Mouse (Mus musculus): Measurements from ENCODE around the gene Svs1. TPM values are rescaled to one million over a fixed set of nuclear protein-coding genes. Genes with fewer than 3 reads are reported as not detected.
A peak's percentile ranks its signal among the peaks of the same experiment; 100 is the strongest.

Gene Svs1
- total RNA-seq, 1 experiment, result not detected

- Histone ChIP-seq H3K4me1 (ENCODE audit: control insufficient read depth in 2 of 2, insufficient read depth in 2 of 2, low read length in 2 of 2, poor library complexity in 1 of 2) (peaks cover 0 to 6% of the 10 kb centered on the region in 2 experiments; a peak in 1 of 4 replicates), H3K9ac (ENCODE audit: insufficient read depth, low read depth, low read length, poor library complexity, severe bottlenecking) (no peak overlapping the region), H3K27ac (ENCODE audit: insufficient read depth, low read depth, low read length, poor library complexity, severe bottlenecking) (no peak overlapping the region; the same call in 1 of the 2 replicates), H3K9me3 (ENCODE audit: control insufficient read depth, insufficient read depth, low read depth, low read length) (no peaks in the 10 kb centered on the region), H3K36me3 (ENCODE audit: control insufficient read depth, insufficient read depth, low read length, poor library complexity, severe bottlenecking) (no peaks in the 10 kb centered on the region), H3K4me3 (ENCODE audit: insufficient read depth in 1 of 2, low read depth in 1 of 2, low read length in 2 of 2, poor library complexity in 1 of 2, severe bottlenecking in 1 of 2) (peak overlapping the region; percentile 26 to 71)
- TF ChIP-seq ZC3H11A (IDR thresholded peaks at IDR 0.05; ENCODE audit: borderline replicate concordance, low read depth, low read length) (no peak), ZNF384 (IDR thresholded peaks at IDR 0.05; ENCODE audit: low read depth, low read length) (no peak), CHD2 (IDR thresholded peaks at IDR 0.05; ENCODE audit: low read depth, low read length) (no peak), HCFC1 (IDR thresholded peaks at IDR 0.05; ENCODE audit: borderline replicate concordance, insufficient read depth, low read length) (no peak), MAFK (IDR thresholded peaks at IDR 0.05; ENCODE audit: insufficient read depth, low read depth, low read length) (no peak)
- peak; percentile 63 for DNase-seq (ENCODE audit: low read depth, low spot score)
- in situ Hi-C loops (cut with MboI; ENCODE audit: low sequenced_read_pairs in 2 of 2, unreplicated experiment in 2 of 2), result no loop called here
Measured at GRCm38 (mm10) chr6:49008420-49009160, 21.9 kb downstream of the Svs1 start.

GRCm38 (mm10) chr6:49009161-49009555 lies 22.5 kb downstream of the Svs1 start:
- H3K9ac ChIP-seq (ENCODE audit: insufficient read depth, low read depth, low read length, poor library complexity, severe bottlenecking), result no peak overlapping the region
- H3K4me1 ChIP-seq (ENCODE audit: control insufficient read depth in 2 of 2, insufficient read depth in 2 of 2, low read length in 2 of 2, poor library complexity in 1 of 2), result peaks cover 0 to 6% of the 10 kb centered on the region in 2 experiments; a peak in 1 of 4 replicates
- H3K36me3 ChIP-seq (ENCODE audit: control insufficient read depth, insufficient read depth, low read length, poor library complexity, severe bottlenecking), result no peaks in the 10 kb centered on the region
- no peak for DNase-seq (ENCODE audit: low read depth, low spot score)
- peak overlapping the region; percentile 26 to 71; a peak in 2 of 4 replicates for H3K4me3 ChIP-seq (ENCODE audit: insufficient read depth in 1 of 2, low read depth in 1 of 2, low read length in 2 of 2, poor library complexity in 1 of 2, severe bottlenecking in 1 of 2)
- H3K27ac ChIP-seq (ENCODE audit: insufficient read depth, low read depth, low read length, poor library complexity, severe bottlenecking), result no peak overlapping the region; the same call in 1 of the 2 replicates
- H3K9me3 ChIP-seq (ENCODE audit: control insufficient read depth, insufficient read depth, low read depth, low read length), result no peaks in the 10 kb centered on the region
- in situ Hi-C loops (cut with MboI; ENCODE audit: low sequenced_read_pairs in 2 of 2, unreplicated experiment in 2 of 2), result no loop called here
- no peak for TF ChIP-seq ZNF384 (IDR thresholded peaks at IDR 0.05; ENCODE audit: low read depth, low read length)
- TF ChIP-seq HCFC1 (IDR thresholded peaks at IDR 0.05; ENCODE audit: borderline replicate concordance, insufficient read depth, low read length), result no peak
- TF ChIP-seq CHD2 (IDR thresholded peaks at IDR 0.05; ENCODE audit: low read depth, low read length), result no peak
- no peak for TF ChIP-seq ZC3H11A (IDR thresholded peaks at IDR 0.05; ENCODE audit: borderline replicate concordance, low read depth, low read length)
- no peak for TF ChIP-seq MAFK (IDR thresholded peaks at IDR 0.05; ENCODE audit: insufficient read depth, low read depth, low read length)

GRCm38 (mm10) chr6:49009665-49010064 lies 23.0 kb downstream of the Svs1 start:
- Histone ChIP-seq H3K27ac (ENCODE audit: insufficient read depth, low read depth, low read length, poor library complexity, severe bottlenecking) (no peak overlapping the region), H3K9me3 (ENCODE audit: control insufficient read depth, insufficient read depth, low read depth, low read length) (no peaks in the 10 kb centered on the region), H3K4me3 (ENCODE audit: insufficient read depth in 1 of 2, low read depth in 1 of 2, low read length in 2 of 2, poor library complexity in 1 of 2, severe bottlenecking in 1 of 2) (no peak overlapping the region), H3K4me1 (ENCODE audit: control insufficient read depth in 2 of 2, insufficient read depth in 2 of 2, low read length in 2 of 2, poor library complexity in 1 of 2) (peaks cover 0 to 6% of the 10 kb centered on the region in 2 experiments; a peak in 1 of 4 replicates), H3K36me3 (ENCODE audit: control insufficient read depth, insufficient read depth, low read length, poor library complexity, severe bottlenecking) (no peaks in the 10 kb centered on the region), H3K9ac (ENCODE audit: insufficient read depth, low read depth, low read length, poor library complexity, severe bottlenecking) (no peak overlapping the region)
- TF ChIP-seq MAFK (IDR thresholded peaks at IDR 0.05; ENCODE audit: insufficient read depth, low read depth, low read length), result no peak
- no peak for TF ChIP-seq HCFC1 (IDR thresholded peaks at IDR 0.05; ENCODE audit: borderline replicate concordance, insufficient read depth, low read length)
- no peak for TF ChIP-seq CHD2 (IDR thresholded peaks at IDR 0.05; ENCODE audit: low read depth, low read length)
- TF ChIP-seq ZC3H11A (IDR thresholded peaks at IDR 0.05; ENCODE audit: borderline replicate concordance, low read depth, low read length), result no peak
- TF ChIP-seq ZNF384 (IDR thresholded peaks at IDR 0.05; ENCODE audit: low read depth, low read length), result no peak
- in situ Hi-C loops (cut with MboI; ENCODE audit: low sequenced_read_pairs in 2 of 2, unreplicated experiment in 2 of 2), result no loop called here
- DNase-seq (ENCODE audit: low read depth, low spot score), result no peak

DNA sequence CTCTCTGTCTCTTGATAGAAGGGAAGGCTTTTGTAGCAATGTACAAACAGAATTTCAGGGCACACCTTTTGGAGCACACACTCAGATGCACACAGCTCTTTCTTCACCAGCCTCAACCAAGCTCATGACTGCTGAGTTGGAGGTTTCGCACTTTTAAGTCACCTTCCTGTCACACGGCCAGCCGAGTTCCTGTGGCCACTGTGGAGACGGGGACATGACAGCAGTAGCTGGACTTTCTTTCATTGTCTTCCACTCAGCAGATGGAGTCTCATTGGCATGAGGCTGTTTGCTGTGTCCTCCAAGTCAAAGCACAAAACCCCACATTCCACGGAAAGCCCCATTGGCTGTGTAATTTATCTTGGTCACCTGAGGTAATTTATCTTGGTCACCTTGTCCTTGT lies 24.5 kb downstream of the Svs1 start:
- no peaks in the 10 kb centered on the region for H3K36me3 ChIP-seq (ENCODE audit: control insufficient read depth, insufficient read depth, low read length, poor library complexity, severe bottlenecking)
- H3K4me1 ChIP-seq (ENCODE audit: control insufficient read depth in 2 of 2, insufficient read depth in 2 of 2, low read length in 2 of 2, poor library complexity in 1 of 2), result peaks cover 0 to 6% of the 10 kb centered on the region in 2 experiments; a peak in 1 of 4 replicates
- in situ Hi-C loops (cut with MboI; ENCODE audit: low sequenced_read_pairs in 2 of 2, unreplicated experiment in 2 of 2), result no loop called here
- no peaks in the 10 kb centered on the region for H3K9me3 ChIP-seq (ENCODE audit: control insufficient read depth, insufficient read depth, low read depth, low read length)
- TF ChIP-seq MAFK (IDR thresholded peaks at IDR 0.05; ENCODE audit: insufficient read depth, low read depth, low read length) (no peak), ZC3H11A (IDR thresholded peaks at IDR 0.05; ENCODE audit: borderline replicate concordance, low read depth, low read length) (no peak), HCFC1 (IDR thresholded peaks at IDR 0.05; ENCODE audit: borderline replicate concordance, insufficient read depth, low read length) (no peak), CHD2 (IDR thresholded peaks at IDR 0.05; ENCODE audit: low read depth, low read length) (no peak), ZNF384 (IDR thresholded peaks at IDR 0.05; ENCODE audit: low read depth, low read length) (no peak)
- H3K9ac ChIP-seq (ENCODE audit: insufficient read depth, low read depth, low read length, poor library complexity, severe bottlenecking), result no peak overlapping the region
- DNase-seq (ENCODE audit: low read depth, low spot score), result no peak
- H3K27ac ChIP-seq (ENCODE audit: insufficient read depth, low read depth, low read length, poor library complexity, severe bottlenecking), result no peak overlapping the region
- H3K4me3 ChIP-seq (ENCODE audit: insufficient read depth in 1 of 2, low read depth in 1 of 2, low read length in 2 of 2, poor library complexity in 1 of 2, severe bottlenecking in 1 of 2), result no peak overlapping the region
